Mouse (Mus musculus) CD8-positive naive resting alpha-beta T cell, adult 2 months (primary cell): ENCODE data around the gene Sh3kbp1.
A peak's percentile ranks its signal among the peaks of the same experiment; 100 is the strongest.
"Not testable (repeated sequence)": the region's sequence is repeated elsewhere in the genome, so short reads cannot be mapped to it uniquely, and the experiment has no call there.

ENCODE experiments used
- DNase-seq, 2 experiments: peaks; one replicate each; pipeline ENCODE4 v3.0.0; 2022; ENCODE audit warnings: low read depth in 2 of 2, low spot score in 2 of 2

Sh3kbp1 gene

DNA sequence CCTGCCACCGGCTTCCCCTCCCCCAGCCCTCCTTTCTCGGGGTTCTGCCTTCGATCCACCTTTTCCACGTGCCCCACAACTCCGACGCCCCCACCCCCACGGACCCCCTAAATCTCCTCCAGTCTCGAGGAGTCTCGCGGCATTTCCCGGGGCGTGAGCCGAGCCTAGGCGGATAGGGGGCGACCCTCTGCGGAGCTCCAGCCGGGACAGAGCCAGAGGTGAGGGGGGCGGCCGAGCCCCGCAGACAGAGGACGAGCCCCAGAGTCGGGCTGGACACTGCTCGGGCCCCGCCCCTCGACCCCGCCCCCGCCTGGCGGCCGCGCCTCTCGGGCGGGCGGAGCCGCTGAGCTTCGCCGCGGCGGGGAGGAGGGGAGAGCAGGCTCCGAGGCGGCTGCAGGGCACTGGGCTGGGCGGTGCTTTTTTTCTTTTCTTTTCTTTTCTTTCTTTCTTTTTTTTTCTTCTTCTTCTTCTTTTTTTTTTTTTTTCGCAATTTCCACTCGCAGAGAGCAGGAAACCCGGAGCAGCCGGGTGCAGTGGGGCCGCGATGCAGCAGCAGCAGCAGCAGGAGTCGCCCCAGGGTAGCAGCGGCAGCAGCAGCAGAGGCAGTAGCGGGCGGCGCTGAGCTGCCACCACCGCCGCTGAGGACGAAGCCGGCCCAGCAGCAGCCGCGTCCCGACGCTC lies at the start of gene Sh3kbp1:
Gene Sh3kbp1 (plus strand): TSS at position 366 of the 681 bp plus-strand sequence.
- DNase-seq, result peak; percentile 19 to 38

DNA sequence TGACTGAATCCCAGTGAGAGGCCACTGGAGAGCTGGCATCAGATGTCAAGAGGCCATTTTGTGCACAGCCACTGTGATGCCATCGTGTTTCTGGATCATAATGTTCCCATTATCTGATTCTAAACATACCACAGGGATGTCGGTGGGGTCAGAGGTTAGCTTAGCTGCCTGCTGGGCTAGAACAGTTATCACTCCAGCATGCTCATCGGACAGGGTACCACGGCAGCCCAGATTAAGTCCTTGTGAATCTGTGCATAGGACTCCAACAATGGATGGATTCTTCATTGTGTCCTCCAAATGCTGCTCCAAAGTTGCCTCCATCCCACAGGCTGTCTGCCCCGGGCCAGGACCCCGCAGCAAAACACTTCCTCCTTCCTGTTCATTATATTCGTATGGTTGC lies 42.3 kb upstream of the Sh3kbp1 start:
- DNase-seq, result not testable (repeated sequence)

DNA sequence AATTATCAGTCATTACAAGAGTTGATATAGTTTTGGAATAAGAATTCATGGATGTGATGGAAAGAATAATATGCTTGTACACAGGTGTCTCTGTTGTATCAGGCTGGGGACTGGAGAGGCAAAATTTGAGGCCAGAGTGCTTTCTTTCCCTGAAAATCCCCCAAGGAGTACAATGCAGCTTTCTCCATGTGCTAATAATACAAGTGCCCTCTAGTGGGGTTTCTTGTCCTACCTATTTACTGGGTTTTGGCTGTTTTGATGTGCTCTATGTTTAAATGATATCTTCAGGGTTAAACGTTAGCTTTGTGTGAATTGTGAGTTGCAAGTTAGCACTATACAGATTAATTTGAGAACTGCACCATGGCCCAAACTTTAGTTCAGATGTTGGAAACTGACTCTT lies 35.4 kb upstream of the Sh3kbp1 start:
- no peak for DNase-seq

DNA sequence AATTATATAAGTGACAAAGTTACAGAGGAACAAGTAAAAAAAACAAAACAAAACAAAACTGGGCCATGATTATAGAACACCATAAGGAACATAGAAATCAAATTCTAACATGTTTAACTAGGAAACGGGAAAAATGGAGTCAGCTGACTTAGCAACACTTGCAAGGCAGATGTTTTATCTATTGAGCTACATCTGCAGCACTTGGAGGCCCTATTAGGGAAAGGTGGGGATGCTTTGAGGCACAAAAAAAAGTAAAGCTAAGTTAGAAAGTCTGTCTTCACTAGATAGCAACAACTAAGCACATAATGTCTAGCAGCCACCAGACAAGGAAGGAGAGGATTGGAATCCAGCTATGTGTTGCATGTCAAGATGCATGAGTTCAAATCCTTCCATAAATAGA lies 29.6 kb upstream of the Sh3kbp1 start:
- no peak for DNase-seq

DNA sequence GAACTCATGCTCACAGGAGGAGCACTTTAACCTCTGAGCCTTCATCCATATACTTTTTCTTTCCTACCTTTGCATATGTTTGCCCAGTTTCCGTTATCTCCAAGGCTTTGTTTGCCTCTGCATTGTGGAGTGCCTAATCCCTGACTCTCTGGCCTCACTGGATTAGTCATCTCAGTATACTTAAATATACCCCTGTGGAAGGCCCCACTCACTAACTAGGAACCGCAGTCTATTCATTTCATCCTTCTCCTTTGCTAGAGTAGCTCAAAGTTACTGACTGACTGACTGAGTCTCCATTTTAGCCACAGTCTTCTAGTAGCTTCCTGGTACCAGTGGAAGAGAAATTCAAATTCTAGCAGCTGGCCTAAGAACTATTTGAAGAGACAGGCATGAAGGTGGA lies 22.2 kb upstream of the Sh3kbp1 start:
- DNase-seq, result no peak

DNA sequence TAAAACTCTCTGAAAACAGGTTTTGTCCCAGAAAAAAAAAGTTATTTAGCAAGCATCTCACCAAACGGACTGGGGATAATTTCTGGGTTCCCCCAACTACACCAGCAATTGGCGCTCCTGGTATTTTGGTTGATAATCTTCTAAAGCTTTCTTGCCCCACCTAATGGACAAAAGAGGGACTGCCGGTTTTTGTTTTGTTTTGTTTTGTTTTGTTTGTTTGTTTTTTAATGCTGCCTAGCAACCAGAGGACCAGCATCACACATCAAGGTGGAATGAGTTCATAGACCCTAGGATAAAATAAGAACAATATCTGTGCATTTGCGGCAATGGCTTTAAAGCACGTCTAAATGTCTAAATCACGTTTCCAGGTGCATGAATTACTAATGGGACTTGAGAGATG lies 20.1 kb upstream of the Sh3kbp1 start:
- peak in 1 of 2 experiments; percentile 25 for DNase-seq

DNA sequence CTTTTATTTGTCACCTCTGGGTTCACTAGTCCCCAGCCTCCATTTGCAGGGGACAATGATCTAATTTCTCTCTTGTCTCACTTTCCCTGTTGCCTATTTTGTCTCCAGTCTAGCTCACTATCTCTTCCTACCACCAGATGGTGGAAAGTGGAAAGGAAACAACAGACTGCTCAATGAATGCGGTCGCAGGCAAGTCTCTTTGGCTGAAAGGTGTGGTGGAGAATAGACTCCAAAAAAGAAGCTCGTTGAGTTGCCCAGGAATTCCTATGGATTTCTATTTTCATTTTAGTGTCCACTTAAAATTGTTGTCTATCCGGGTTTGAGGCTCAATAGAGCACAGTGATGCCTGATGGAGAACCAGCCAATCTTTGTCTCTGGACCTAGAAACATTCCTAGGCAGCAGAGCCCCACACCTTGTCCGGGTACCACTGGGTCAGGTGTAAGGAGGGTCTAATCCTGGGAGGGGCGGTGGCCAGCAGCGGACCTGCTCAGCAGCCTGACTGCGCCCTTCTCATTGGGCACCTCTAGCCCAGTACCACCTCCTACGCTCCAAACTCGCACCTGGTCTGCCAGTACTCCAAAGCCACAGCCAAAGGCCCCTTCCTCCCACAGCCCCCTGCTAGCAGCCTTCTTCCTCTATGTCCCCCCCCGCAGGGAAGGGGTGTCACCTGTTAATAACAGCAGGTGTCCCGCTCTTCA lies 715 bp upstream of the Sh3kbp1 start:
- peak; percentile 9 to 15 for DNase-seq

DNA sequence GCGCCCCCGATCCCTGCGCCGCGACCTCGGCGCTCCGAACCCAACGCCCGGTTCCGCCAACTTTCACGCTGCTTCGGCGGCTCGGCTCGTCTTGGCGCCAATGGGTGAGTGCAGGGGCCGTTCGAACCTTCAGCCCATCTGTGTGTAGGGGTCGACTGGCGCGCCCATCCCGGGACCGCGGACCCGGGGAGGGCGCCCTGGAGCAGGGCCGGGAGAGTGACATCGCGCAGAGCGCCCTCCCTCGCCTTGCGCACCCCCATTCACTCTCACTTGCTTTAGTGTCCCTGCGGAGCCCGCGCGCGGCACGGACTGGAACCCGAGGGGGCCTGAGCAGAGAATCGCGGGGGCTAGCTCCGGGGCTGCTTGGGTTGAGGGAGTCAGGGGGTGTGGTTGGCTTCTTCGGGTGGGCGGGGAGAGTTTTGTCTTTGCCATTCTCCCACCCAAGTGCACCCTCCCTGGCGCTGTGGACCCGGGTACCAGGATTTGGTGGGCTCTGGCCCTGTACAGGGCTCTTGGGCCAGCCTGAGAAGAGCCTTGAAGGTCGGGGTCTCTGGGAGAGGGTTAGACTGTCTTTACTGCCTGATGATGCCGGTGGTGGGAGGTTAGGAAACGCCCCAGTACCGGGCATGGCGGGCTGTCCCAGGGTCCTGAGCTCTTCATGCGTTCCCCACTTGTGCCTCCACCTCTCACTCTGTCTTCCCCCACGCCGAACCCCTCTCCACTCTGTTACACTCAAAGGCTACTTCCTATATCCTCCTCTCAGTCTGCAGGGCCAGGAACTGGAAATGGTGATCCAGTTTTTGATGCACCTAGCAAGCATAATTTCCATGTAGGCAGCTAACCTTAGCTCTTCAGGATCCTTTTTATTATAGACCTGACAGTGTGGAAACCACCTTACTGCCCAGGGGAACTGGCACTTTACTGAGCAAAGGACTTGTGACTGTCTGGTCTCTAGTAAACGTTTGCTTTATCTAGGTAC lies 805 bp downstream of the Sh3kbp1 start:
- DNase-seq, result peak; percentile 5 to 19

DNA sequence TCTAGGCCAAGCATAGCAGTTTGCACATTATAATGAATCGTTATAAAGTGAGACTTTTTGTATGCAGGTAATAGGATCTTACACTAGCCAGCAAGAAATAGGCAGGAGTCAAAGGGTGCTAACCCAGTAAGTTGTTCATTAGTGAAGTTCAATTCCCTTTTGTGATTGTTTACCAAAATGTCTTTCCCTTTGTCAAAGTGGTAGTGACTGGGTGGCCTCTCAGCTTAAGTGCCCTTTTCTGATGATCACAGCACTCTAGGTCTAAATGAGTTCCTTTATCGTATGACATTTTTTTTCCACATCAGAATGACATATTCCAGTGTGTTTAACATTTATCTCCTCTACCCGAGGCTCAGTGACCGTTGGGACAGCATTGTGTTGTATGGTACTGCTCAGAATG lies 1.6 kb downstream of the Sh3kbp1 start:
- no peak for DNase-seq

DNA sequence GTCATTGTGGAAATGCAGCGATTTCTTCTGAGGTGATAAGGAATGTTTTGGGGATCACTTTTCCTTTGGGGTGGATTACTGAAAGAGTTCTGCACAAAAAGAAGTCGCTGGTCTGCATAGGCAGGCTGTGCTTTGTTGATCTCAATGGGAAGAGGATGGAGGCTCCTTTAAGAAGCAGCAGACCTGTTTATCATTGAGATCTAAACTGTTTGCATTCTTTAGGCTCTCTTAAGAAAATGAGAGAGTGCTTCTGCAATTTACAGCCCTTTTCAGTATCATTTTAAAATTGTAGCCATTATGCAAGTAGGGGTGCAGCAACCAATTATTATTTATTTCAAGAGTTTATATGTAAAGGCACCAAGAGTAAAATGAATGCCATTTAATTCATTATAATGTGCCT lies 2.1 kb downstream of the Sh3kbp1 start:
- DNase-seq, result no peak

DNA sequence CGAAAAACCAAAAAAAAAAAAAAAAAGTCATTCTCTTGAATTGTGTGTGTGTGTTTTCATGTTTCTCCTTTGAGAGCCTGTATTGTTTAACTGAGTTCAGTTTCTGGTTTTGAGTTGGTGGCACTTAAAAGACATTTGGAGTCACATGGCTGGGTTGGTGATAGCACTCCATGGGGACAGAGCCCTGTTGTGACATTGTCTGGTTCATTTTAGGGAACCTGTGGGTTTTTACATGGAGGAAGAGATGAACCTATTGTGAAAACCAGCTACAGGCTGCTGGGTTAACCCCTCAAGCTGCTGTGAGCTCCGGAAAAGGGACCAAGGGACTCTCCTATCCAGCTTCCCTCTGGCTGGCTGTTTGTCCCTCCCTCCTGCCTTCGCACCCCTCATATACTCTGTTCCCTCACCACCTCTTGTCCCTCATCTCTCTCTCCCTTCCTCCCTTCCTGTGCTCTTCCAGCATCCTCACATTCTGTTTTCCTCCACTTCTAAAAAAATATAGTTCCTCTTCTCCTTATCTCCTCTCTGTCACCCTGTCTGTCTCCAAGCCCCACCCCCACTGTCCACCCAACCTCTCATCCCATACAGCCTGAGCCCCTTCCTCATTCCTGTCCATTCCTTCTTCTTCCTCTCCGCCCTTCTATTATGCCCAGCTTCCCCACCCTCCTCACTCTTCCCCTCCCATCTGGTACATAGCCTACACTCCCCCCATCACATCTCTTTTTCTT lies 11.6 kb downstream of the Sh3kbp1 start:
- DNase-seq, result no peak

DNA sequence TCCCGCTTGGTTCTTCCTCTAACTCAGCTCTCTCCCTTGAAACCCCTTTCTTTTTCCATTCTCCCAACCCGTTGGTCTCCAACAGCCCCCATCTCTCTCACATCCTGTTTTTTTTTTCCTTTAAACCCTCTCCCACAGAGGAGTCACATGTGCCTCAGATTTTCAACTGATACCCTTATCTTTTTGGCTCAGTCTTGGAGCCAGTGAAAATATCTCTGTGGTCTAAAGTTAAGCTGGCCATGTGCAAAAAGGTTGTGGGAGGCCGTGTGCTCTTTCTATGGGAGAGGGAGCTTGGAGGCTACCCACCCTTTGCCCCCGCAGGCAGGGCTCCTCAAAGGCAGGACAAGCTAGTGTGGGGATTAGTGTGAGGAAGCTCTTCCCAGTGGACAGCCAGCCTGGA lies 12.9 kb downstream of the Sh3kbp1 start:
- DNase-seq, result no peak

DNA sequence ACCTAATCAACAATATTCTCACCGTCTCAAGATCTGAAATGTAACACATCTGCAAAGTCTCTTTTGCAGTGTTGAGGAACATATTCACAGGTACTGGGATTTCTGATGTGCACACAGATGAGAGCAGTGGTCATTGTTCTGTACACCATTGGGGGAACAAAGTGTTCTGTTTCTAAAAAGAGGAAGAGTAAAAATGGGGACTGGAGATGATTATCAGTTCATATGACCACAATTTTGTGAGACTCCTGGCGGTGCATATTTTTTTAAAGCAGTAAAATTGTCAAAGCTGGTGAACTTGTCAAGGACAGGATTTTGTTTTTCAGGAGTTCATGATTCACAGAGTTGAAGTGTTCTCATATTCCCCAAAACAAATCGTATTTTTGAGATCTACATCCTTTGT lies 18.2 kb downstream of the Sh3kbp1 start:
- DNase-seq, result no peak

DNA sequence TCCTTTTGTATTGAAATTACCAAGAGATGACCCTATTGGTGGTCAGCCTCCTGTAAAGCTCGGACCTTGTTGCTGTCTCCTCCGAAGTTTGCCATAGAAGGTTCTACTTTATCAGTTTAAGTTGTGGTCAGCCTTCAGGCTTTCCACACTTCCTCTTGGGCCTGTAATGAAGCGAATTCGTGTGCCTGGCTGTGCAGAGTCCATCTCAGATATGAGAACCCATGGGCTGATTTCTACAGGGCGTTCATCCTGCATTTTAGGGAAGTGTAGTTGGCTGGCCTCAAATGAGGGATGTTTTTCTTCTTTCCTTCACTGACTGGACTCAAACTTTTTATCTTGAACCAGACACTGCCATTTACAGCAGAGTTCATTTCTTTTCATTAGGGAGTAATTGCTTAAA lies 20.5 kb downstream of the Sh3kbp1 start:
- no peak for DNase-seq

DNA sequence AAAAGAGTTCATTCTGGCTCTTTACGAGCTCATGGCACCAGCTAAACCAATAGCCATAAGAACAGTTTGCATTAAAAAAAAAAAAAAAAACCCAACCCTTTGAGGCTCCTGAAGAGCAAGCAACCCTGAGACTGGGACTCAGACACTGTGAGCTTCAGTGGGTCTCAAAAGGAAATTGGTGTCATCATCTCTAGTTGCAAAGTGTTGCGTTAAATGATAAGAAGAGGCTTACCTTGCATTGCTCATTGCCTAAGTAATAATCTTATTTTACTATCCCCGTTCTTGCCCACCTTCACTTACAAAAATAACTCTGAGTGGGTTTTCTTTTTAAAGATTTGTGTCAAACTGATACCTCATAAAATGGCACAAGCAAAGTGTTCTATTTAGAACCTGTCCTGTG lies 21.5 kb downstream of the Sh3kbp1 start:
- DNase-seq, result no peak

DNA sequence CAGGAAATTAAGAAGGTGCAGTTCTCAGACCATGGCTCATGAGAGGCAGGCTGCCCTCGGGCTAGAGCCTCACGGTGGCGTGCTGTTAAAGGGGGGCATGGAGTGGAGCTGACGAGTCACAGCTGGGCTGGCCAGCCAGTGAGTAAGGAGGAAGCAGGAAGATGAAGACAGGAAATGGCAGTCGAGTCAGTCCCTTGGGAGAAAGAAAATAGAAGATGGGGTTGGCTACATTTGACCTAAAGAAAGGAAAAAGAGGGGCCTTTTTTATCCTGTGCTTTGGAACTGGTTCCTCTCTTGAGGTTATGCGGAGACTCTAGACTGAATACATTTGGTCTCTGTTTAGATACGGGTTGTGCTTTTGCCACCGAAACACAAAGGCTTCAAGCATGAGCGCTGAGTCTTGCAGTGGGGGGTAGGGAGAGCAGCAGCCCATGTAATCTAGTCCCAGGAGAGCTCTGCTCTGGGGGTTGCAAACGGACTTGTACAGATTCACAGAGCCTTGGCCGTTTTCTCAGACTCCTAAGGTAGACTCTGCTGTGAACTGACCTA lies 23.1 kb downstream of the Sh3kbp1 start:
- peak; percentile 11 to 14 for DNase-seq

DNA sequence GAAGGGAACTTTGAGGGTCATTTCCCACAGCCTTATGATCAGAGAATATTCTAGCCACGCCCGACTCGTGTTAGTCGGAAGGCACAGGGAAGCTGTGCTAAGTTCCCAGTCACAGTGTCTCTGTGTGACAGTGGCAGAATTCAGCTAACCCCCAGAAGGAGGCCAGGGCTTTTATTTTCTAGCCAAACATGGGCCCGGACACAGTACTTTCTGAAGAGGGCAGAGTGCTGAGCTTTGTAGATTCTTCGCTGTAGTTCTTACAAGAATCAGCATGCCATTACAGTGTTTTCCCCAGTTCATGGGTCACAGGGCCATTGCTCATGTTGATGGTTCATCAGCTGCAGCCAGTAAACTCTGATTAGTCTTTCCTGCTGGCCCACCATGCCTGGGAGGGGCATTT lies 23.7 kb downstream of the Sh3kbp1 start:
- DNase-seq, result no peak

DNA sequence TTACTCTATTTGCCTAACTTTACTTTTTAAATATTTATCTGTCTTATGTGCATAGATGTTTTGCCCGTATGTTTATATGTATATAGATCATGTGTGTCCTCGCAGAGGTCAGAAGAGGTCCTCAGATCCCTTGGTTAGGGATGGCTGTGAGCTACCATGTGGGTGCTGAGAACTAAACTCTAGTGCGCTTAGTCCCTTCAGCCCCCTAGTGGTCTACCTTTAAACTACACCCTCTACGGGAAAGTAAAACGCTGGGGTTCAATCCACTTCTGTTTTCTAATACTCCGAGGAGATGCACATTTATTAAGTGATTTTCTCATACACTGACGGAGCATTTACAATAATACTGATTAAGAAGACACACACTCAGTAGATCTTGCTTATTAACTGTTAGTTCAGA lies 44.3 kb downstream of the Sh3kbp1 start:
- DNase-seq, result no peak

DNA sequence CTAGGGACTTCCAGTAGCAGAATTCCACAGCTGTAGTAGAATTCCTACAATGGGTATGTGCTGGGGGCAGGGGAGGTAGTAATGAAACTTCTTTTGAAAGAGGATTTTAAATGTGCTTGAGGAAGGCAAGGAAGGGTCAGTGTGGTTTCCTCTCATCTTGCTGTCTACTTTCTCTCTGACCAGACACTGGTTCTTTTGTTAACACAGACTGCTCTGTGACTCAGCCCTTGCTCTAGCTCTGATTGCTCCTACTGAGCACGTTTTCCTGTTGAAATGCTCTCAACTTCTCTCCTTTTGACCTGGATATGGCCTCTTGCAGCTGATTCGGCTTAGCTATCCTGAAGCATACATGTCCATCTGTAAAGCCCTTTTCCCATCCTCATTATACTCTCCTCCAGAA lies 45.4 kb downstream of the Sh3kbp1 start:
- no peak for DNase-seq

DNA sequence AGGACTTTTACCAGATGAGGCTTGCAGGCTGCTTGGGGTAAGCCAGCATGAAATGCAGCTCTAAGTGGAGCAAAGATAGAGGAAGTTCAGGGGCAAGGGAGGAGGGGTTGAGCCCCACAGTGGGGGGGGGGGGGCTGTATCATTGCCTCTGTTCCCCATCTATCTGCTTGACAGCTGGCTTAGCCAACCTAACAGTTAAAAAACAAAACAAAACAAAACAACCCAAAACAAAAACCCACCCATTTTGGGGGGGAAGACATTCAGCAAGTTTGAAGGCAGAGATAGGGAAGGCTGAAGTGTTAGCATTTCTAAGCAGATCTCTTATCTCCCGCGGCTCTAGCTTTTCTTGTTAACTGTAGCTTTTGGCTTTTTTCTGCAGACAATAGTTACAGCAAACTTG lies 49.2 kb downstream of the Sh3kbp1 start:
- DNase-seq, result no peak
